Mouse (Mus musculus) thymus, adult 2 months (tissue): ENCODE measurements around the gene Rasgrp2.

Experiments used
- CTCF ChIP-seq: fragments of 200-500 bp; IDR thresholded peaks from 2 replicates; pipeline ENCODE4 v1.5.1; 2012; ENCODE audit warnings: mild to moderate bottlenecking, control low read depth, low read length, moderate library complexity, borderline replicate concordance; ENCODE audit not compliant: control insufficient read depth, poor library complexity, insufficient read depth; ENCODE audit errors: extremely low read depth
- POLR2A ChIP-seq: fragments of 200-500 bp; IDR thresholded peaks from 2 replicates; pipeline ENCODE4 v1.6.1; 2012; ENCODE audit warnings: mild to moderate bottlenecking, low read length, control low read depth, moderate library complexity; ENCODE audit not compliant: control insufficient read depth, poor library complexity, insufficient read depth; ENCODE audit errors: extremely low read depth

DNA sequence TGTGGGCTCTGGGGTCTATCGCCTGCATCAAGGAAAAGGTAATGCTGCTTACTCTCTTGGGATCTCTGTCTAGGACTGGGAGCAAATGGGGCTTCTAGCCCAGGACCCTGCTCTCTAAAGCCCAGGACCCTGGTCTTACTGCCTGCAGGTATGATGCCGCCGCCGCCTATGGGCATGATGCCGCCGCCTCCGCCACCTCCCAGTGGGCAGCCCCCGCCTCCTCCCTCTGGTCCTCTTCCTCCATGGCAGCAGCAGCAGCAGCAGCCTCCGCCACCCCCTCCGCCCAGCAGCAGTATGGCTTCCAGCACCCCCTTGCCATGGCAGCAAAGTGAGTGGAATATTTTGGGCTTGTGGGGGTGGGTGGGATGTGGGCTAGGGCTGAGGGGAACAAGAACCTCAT, 24.6 kb upstream of the Rasgrp2 start:
- TF ChIP-seq CTCF (no peak), POLR2A (no peak)
